Mouse (Mus musculus) retina, adult 2 months (tissue): ENCODE results near the gene Copb1.
A peak's percentile ranks its signal among the peaks of the same experiment; 100 is the strongest.
"Not testable (repeated sequence)": the region's sequence is repeated elsewhere in the genome, so short reads cannot be mapped to it uniquely, and the experiment has no call there.

Experiments used
- DNase-seq: peaks from one replicate; pipeline ENCODE4 v3.0.0-alpha.2; 2012; ENCODE audit warnings: low read depth, low spot score

The Copb1 gene

DNA sequence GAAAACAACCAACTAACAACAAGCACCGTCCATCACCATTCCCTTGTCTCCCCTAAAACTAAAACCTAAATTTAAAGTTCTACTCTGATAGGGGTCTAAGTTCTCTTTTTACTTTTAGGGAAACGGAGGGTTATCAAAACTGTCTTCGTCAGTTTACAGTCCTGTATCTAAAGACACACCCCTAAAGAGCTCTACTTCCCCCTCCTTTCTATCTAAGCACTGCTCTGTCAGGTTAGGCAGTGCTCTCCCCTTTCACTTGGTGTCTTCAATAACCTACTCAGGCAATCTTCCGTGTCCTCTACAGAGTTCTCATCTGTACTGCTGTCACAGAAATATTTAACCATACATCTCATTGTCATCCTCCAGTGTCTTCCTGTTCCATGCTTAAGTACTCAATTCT is 34.1 kb downstream of the Copb1 start:
- DNase-seq, result no peak

- no peak for DNase-seq
These were observed 37.6 kb downstream of the Copb1 start for GRCm38 (mm10) chr7:114216908-114217307.

DNA sequence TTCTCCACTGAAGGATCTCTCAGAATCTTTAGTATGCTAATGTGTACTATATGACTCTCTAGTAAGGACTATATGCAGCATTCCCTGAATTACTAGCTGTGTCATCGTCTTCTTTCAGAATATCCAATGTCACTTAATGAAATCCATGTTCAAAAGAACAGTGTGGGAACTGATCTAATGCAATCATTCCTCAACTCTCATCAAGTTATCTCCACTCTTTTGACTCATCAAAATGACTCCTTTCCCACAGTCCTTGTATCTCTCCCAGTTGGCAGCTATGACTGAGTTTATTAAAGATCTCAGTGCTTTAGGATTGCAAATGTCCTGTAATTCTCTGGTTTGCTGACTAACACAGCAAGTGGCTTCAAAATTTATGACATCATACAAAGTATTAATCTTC is 40.1 kb downstream of the Copb1 start:
- no peak for DNase-seq

- DNase-seq, result peak; percentile 29
These were observed 41.0 kb downstream of the Copb1 start for GRCm38 (mm10) chr7:114213537-114213936.

- peak; percentile 4 for DNase-seq
These were observed 43.9 kb downstream of the Copb1 start for GRCm38 (mm10) chr7:114210618-114211017.

GRCm38 (mm10) chr7:114209841-114210240 is 44.7 kb downstream of the Copb1 start:
- no peak for DNase-seq

DNA sequence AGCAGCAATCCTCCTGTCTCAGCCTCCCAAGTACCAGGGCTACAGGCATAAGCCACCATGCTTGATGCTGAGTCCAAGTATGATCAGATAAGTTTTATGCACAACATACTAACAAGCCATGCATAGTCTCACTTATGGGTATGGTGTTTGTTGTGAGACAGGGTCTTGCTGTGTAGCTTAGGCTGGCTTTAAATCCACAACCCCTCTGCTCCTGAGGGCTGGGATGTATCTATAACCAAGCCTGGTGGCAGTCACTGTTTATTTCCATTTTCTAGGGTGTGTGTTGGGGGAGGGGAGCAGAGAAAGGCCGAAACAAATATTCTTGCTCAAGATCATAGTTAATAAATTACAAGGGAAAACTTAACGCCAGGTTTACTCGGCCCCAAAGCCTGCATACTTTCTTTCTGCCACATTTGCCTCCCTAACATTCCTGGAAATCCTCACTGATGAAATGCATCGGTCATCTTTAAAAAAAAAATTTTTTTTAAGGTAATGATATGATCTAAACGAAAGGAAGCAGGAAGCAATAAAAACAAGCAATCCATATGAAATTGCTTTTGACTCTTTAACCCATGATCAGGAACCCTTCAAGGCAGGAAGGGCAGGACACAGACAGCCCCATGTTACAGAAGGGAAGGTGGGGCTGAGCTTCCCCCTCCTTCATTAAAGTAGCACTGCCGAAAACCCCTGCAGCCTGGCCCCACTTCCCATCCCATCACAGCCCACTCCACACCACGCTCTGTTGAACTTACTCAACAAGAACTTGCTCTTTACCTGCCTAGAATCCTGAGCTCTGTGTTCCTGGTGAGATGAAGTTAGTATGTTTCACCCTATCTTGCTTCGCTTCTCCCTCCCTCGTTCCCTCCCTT is 50.8 kb downstream of the Copb1 start:
- no peak for DNase-seq

- no peak for DNase-seq
These were observed 51.5 kb downstream of the Copb1 start for GRCm38 (mm10) chr7:114202972-114203404.

- DNase-seq, result no peak
These were observed 53.9 kb downstream of the Copb1 start for GRCm38 (mm10) chr7:114200651-114201050.

DNA sequence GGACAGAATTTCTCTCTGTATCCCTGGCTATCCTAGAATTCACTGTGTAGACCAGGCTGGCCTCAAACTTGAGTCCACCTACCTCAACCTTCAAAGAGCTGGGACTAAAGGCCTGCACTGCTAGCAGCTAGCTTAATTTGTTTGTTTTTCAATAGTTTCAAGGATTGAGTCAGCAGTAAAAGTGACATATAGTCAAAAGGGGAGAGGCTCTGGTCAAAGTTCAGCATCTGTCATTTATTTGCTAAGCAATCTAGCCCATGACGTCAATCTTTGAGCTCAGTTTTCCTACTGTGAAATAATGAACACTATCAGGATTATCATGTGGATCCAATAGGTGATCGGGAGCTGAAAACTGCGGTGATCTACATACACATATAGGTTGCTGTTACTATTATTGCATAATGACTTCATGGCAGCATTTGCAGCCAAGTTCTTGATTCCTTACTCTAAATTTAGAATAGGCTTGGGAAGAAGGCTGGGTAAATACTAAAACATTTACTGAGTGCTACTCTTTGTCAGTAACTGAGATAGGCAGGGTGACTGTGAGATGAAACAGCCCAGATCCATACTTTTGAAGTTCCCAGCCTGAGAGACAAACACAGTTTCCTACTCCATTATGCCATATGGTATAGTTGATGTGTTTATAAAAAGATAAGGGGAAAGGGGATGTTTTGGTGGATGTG is 54.9 kb downstream of the Copb1 start:
- DNase-seq, result no peak

- DNase-seq, result no peak
These were observed 56.3 kb downstream of the Copb1 start for GRCm38 (mm10) chr7:114198252-114198651.

GRCm38 (mm10) chr7:114196588-114196987 is 57.9 kb downstream of the Copb1 start:
- not testable (repeated sequence) for DNase-seq

GRCm38 (mm10) chr7:114194788-114195187 is 59.7 kb downstream of the Copb1 start:
- not testable (repeated sequence) for DNase-seq

DNA sequence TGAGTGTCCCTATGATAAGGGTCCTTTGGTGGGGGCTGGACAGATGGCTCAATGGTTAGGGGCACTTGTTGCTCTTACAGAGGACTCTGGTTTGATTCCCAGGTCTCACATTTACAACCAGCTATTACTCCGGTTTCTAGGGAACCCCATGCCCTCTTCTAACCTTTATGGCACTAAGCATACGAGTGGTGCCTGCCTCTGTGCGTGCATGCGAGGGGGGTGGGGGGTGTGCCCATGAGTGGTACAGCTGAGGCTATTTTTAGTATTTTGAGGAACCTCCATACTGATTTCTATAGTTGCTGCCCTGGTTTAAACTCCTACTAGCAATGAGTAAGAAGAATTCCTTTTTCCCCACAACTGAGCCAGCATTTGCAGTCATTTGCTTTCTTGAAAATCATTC is 60.3 kb downstream of the Copb1 start:
- no peak for DNase-seq

GRCm38 (mm10) chr7:114193284-114194067 is 61.0 kb downstream of the Copb1 start:
- DNase-seq, result no peak

DNA sequence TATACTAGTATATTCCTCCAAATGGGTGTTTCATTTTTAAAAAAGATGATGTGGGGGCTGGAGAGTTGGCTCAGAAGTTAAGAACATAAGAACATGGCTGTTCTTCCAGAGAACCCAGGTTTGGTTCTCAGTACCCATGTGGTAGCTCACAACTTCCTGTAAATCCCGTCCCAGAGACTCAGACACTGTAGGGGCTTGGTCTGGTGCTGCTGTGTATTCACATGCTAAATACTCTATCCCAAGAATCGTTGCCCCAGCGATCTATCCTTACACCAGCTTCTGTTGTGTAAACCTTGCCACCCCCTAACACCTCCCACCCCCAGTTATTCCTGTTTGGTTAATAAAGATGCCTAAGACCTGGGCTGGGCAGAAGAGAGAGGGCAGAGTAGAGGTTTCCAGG is 61.9 kb downstream of the Copb1 start:
- no peak for DNase-seq

GRCm38 (mm10) chr7:114183416-114183815 is 71.1 kb downstream of the Copb1 start:
- no peak for DNase-seq

- DNase-seq, result no peak
These were observed 71.8 kb downstream of the Copb1 start for GRCm38 (mm10) chr7:114182708-114183107.

GRCm38 (mm10) chr7:114181391-114181790 is 73.1 kb downstream of the Copb1 start:
- DNase-seq, result peak; percentile 30

DNA sequence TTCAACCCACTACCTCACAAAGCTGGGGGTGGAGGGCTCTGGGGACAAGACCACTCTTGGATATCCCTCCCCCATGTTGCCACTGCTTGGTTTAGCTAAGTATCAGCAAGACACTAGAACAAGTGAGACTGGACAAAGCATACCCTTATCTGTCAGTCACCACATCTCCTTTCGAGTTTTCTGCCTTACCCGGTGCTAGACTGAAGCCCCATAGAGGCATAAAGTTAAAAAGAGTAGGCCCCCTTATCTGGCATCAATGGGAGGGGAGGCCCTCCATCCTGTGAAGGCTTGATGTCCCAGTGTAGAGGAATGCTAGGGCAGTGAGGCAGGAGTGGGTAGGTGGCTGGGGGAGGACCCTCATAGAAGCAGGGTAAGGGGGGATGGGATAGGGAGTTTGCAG is 77.9 kb downstream of the Copb1 start:
- no peak for DNase-seq

DNA sequence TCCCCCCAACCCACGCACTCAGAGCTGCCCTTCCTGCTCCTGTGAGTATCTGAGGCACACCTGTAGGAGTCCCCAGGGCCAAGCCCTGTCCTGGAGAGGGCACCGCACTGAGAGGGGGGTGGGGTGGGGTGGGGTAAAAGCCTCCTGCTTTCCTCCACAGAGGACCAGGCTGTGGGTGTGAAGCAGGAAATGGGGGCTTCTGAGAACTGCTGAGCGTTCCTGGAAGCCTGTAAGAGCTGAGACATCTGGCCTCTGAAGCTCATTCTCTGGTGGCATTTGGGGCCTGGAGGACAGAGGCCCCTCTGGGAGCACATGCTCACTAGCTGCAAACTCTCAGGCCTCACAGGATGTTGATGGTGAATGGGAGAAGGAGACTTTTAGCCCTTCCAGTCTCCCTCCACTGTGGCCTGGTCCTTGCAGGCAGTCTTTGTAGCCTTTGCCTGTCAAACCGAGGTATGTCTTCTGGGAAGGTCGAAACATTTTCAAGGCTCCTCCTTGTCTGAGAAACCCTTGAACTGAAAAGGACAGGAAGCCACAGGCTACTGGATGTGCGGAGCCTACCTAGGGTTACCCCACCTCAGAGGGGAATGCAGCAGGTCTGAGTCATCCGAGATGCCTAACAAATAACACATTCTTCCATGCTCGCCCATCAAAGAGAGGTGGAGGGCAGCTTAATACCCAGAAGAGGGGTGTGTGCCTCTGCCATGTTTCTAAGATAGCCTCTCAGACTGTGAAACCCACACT is 83.0 kb downstream of the Copb1 start:
- no peak for DNase-seq
